Mouse (Mus musculus) brain, embryonic 18.5 days (tissue): ENCODE data around the gene Atp6v0a1.

ENCODE experiments used
- DNase-seq: peaks from one replicate; pipeline ENCODE4 v3.0.0-alpha.2; 2012; ENCODE audit warnings: low read depth, low spot score

The Atp6v0a1 gene

GRCm38 (mm10) chr11:101084811-101085210 lies 75.6 kb downstream of the Atp6v0a1 start:
- DNase-seq: no peak

GRCm38 (mm10) chr11:101085617-101086322 lies 76.5 kb downstream of the Atp6v0a1 start:
- DNase-seq: no peak

GRCm38 (mm10) chr11:101086323-101086674 lies 77.0 kb downstream of the Atp6v0a1 start:
- no peak for DNase-seq

- peak; percentile 85 for DNase-seq
Observed at GRCm38 (mm10) chr11:101086756-101087681, 77.8 kb downstream of the Atp6v0a1 start, which contains the start of gene Mlx. Mlx (plus strand) TSS chr11:101087277.

- no peak for DNase-seq
Observed at GRCm38 (mm10) chr11:101087682-101088055, 78.4 kb downstream of the Atp6v0a1 start.

- no peak for DNase-seq
Observed at GRCm38 (mm10) chr11:101089931-101090330, 80.7 kb downstream of the Atp6v0a1 start.

- no peak for DNase-seq
Observed at GRCm38 (mm10) chr11:101094930-101095313, 85.7 kb downstream of the Atp6v0a1 start.

GRCm38 (mm10) chr11:101095314-101096024 lies 86.2 kb downstream of the Atp6v0a1 start, which contains the start of gene Psmc3ip:
Psmc3ip (minus strand) TSS chr11:101095436.
- peak; percentile 89 for DNase-seq

- no peak for DNase-seq
Observed at GRCm38 (mm10) chr11:101098231-101098630, 89.0 kb downstream of the Atp6v0a1 start.

GRCm38 (mm10) chr11:101103011-101103410 lies 93.8 kb downstream of the Atp6v0a1 start:
- DNase-seq: no peak

- DNase-seq: no peak
Observed at GRCm38 (mm10) chr11:101109351-101109750, 100.1 kb downstream of the Atp6v0a1 start.

GRCm38 (mm10) chr11:101110708-101111107 lies 101.5 kb downstream of the Atp6v0a1 start:
- no peak for DNase-seq

- DNase-seq: no peak
Observed at GRCm38 (mm10) chr11:101111178-101111577, 101.9 kb downstream of the Atp6v0a1 start.

GRCm38 (mm10) chr11:101112186-101112585 lies 102.9 kb downstream of the Atp6v0a1 start:
- DNase-seq: no peak
